Mouse (Mus musculus): ENCODE results near the gene Cd27. TPM values are rescaled to one million over a fixed set of nuclear protein-coding genes. Genes with fewer than 3 reads are reported as not detected.
A peak's percentile ranks its signal among the peaks of the same experiment; 100 is the strongest.

The Cd27 gene
- polyA plus RNA-seq, 1 experiment: 0.04 TPM

GRCm38 (mm10) chr6:125222146-125222545, 14.7 kb downstream of the Cd27 start:
- no peak overlapping the region for H3K4me3 ChIP-seq (replicated peaks)
- no peaks in the 10 kb centered on the region for H3K9me3 ChIP-seq (ENCODE audit: control insufficient read depth, low read length)
- H3K36me3 ChIP-seq (ENCODE audit: control insufficient read depth): peaks cover 33% of the 10 kb centered on the region
- H3K4me1 ChIP-seq (ENCODE audit: control insufficient read depth): peaks cover 2% of the 10 kb centered on the region; the same call in 1 of the 2 replicates
- H3K27me3 ChIP-seq (ENCODE audit: control insufficient read depth): no peaks in the 10 kb centered on the region
- no peak for TF ChIP-seq TAL1 (IDR thresholded peaks at IDR 0.05; ENCODE audit: low read length)
- no peak for TF ChIP-seq GATA1 (IDR thresholded peaks at IDR 0.05; ENCODE audit: low read length)

- TF ChIP-seq GATA1 (IDR thresholded peaks at IDR 0.05; ENCODE audit: low read length) (no peak), TAL1 (IDR thresholded peaks at IDR 0.05; ENCODE audit: low read length) (no peak)
- Histone ChIP-seq H3K4me1 (ENCODE audit: control insufficient read depth) (peaks cover 9% of the 10 kb centered on the region), H3K36me3 (ENCODE audit: control insufficient read depth) (peaks cover 29% of the 10 kb centered on the region), H3K27me3 (ENCODE audit: control insufficient read depth) (no peaks in the 10 kb centered on the region), H3K4me3 (replicated peaks) (no peak overlapping the region), H3K9me3 (ENCODE audit: control insufficient read depth, low read length) (no peaks in the 10 kb centered on the region)
Measured at GRCm38 (mm10) chr6:125221115-125221745, 15.6 kb downstream of the Cd27 start.

GRCm38 (mm10) chr6:125218963-125219362, 17.8 kb downstream of the Cd27 start:
- peaks cover 22% of the 10 kb centered on the region for H3K4me1 ChIP-seq (ENCODE audit: control insufficient read depth)
- H3K27me3 ChIP-seq (ENCODE audit: control insufficient read depth): peaks cover 6% of the 10 kb centered on the region
- TF ChIP-seq TAL1 (IDR thresholded peaks at IDR 0.05; ENCODE audit: low read length): no peak
- TF ChIP-seq GATA1 (IDR thresholded peaks at IDR 0.05; ENCODE audit: low read length): no peak
- H3K4me3 ChIP-seq (replicated peaks): no peak overlapping the region
- no peaks in the 10 kb centered on the region for H3K9me3 ChIP-seq (ENCODE audit: control insufficient read depth, low read length)
- peaks cover 23% of the 10 kb centered on the region for H3K36me3 ChIP-seq (ENCODE audit: control insufficient read depth)

DNA sequence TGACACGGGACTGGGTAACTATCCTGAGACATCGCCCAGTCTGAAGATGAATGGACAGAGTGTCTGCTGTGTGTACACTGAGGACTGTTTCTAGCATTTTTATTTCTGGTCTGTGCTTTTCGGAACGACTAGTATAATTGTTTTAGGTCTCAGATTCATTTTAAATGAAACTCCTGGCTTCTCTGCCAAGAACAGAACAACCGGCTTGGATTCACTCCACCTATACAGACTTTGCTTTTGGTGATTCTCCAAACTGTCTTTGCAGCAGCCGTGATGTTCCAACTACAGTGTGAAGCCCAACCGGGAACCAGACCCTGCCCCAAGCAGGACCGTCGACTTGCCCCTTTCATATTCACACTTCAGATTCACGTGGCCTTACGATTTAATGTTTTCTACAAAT, 18.9 kb downstream of the Cd27 start:
- Histone ChIP-seq H3K4me1 (ENCODE audit: control insufficient read depth) (peaks cover 22% of the 10 kb centered on the region), H3K9me3 (ENCODE audit: control insufficient read depth, low read length) (no peaks in the 10 kb centered on the region), H3K36me3 (ENCODE audit: control insufficient read depth) (peaks cover 21% of the 10 kb centered on the region), H3K27me3 (ENCODE audit: control insufficient read depth) (peaks cover 16% of the 10 kb centered on the region), H3K4me3 (replicated peaks) (no peak overlapping the region)
- no peak for TF ChIP-seq TAL1 (IDR thresholded peaks at IDR 0.05; ENCODE audit: low read length)
- TF ChIP-seq GATA1 (IDR thresholded peaks at IDR 0.05; ENCODE audit: low read length): no peak

DNA sequence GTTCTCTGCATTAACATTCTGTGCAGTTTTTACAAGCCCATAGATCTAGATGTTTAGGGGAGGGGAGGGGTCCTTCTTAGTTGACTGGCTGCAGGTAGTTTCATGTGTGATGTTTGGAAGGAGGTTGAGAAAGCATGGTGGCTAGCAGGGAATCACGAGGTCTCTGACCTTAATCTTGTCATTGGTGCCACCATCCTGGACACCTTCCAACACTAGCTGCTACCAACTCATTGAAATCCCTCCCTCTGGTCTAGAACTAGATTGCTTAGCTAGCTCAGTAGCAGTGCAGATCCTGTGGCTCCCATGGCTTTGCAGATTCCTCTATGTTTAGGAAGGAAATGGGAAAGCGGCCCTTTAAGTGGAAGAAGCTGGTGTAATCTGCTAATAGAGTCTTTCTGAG, 19.9 kb downstream of the Cd27 start:
- TF ChIP-seq GATA1 (IDR thresholded peaks at IDR 0.05; ENCODE audit: low read length) (no peak), TAL1 (IDR thresholded peaks at IDR 0.05; ENCODE audit: low read length) (no peak)
- no peak overlapping the region for H3K4me3 ChIP-seq (replicated peaks)
- peaks cover 25% of the 10 kb centered on the region for H3K27me3 ChIP-seq (ENCODE audit: control insufficient read depth)
- no peaks in the 10 kb centered on the region for H3K9me3 ChIP-seq (ENCODE audit: control insufficient read depth, low read length)
- H3K36me3 ChIP-seq (ENCODE audit: control insufficient read depth): peaks cover 19% of the 10 kb centered on the region
- peaks cover 22% of the 10 kb centered on the region for H3K4me1 ChIP-seq (ENCODE audit: control insufficient read depth)

DNA sequence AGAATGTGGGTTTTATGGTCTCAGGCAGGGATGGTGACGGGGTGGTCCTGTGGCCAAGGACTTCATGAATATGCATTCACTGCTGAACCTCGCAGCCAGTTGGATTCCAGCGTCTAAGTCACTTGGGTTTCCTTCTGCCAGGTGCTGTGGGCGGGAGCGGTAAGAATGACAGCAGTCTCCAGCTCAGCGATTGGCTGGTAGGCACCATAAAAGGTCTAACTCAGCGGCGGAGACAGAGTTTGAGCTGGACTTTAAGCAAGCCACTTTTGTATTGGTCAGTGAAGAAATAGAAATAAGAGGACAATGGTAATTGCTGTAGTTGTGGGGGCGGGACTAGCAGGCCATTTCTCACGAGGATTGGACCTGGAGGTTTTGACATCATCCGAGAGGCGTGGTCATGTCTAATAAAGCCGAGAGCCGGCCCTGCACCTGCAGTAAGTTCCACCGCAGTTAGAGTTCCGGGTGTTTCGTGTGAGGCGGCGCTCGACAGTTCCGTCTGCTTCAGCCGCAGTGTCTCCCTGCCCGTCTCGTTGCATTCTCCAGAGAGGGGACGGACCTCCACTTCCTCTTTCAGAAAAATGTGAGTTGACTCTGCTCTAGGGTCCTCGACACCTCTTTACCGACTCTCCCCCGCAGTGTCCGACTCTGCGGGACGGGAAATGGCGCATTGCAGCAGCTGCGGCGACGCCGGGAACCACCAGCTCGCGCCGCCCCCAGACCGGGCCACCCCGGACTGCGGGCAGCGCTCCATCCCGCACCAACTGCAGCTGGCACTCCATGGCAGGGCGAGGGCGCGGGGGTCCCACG, 21.5 kb downstream of the Cd27 start, which contains the start of gene Vamp1:
Gene Vamp1 (plus strand): TSS at position 404 of the 807 bp plus-strand sequence.
- no peak for TF ChIP-seq TAL1 (IDR thresholded peaks at IDR 0.05; ENCODE audit: low read length)
- TF ChIP-seq GATA1 (IDR thresholded peaks at IDR 0.05; ENCODE audit: low read length): no peak
- peaks cover 11% of the 10 kb centered on the region for H3K36me3 ChIP-seq (ENCODE audit: control insufficient read depth)
- H3K27me3 ChIP-seq (ENCODE audit: control insufficient read depth): peaks cover 36% of the 10 kb centered on the region
- H3K4me3 ChIP-seq (replicated peaks): peak within 1 kb of the TSS; percentile 76
- H3K4me1 ChIP-seq (ENCODE audit: control insufficient read depth): peaks cover 22% of the 10 kb centered on the region
- no peaks in the 10 kb centered on the region for H3K9me3 ChIP-seq (ENCODE audit: control insufficient read depth, low read length)

DNA sequence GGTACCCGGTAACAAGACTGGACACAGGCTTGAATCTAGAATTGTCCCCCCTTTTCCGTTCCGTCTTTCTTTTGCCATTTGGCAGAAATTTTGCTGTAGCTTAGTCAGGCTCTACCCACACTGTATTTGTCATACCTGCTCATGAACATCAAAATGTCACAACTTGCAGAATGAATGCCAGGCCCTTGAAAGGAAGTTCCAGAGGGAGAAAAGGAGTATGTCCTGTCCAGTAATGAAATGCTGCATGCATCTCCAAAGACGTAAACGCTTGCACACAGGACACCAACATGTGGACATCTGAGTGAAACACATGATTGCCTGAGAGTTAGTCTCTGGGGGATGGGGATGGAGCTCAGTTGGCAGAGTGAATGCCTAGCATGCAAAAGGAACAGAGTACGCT, 23.1 kb downstream of the Cd27 start:
- TF ChIP-seq TAL1 (IDR thresholded peaks at IDR 0.05; ENCODE audit: low read length) (no peak), GATA1 (IDR thresholded peaks at IDR 0.05; ENCODE audit: low read length) (no peak)
- Histone ChIP-seq H3K36me3 (ENCODE audit: control insufficient read depth) (no peaks in the 10 kb centered on the region; the same call in 1 of the 2 replicates), H3K27me3 (ENCODE audit: control insufficient read depth) (peaks cover 39% of the 10 kb centered on the region), H3K9me3 (ENCODE audit: control insufficient read depth, low read length) (peaks cover 4% of the 10 kb centered on the region; the same call in 1 of the 2 replicates), H3K4me1 (ENCODE audit: control insufficient read depth) (peaks cover 22% of the 10 kb centered on the region), H3K4me3 (replicated peaks) (no peak overlapping the region)

DNA sequence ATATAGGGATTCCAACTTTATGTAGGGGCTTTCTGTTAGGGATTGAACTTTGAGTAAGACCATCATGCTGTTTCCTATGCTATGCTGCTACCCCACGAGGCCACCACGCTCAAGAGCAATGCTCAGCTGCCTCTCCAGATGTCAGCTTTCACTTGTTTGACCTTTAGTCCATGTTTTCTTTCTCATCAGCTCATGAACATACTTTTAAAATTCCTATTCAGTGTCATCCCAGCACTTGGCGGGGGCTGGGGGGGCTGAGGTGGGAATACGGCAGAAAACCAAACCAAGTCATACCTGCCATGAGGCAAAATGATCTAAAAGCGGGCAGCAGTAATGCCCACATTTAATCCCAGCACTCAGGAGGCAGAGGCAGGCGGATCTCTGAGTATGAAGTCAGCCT, 23.7 kb downstream of the Cd27 start:
- Histone ChIP-seq H3K9me3 (ENCODE audit: control insufficient read depth, low read length) (peaks cover 4% of the 10 kb centered on the region; the same call in 1 of the 2 replicates), H3K4me3 (replicated peaks) (no peak overlapping the region), H3K4me1 (ENCODE audit: control insufficient read depth) (peaks cover 19% of the 10 kb centered on the region), H3K36me3 (ENCODE audit: control insufficient read depth) (no peaks in the 10 kb centered on the region), H3K27me3 (ENCODE audit: control insufficient read depth) (peaks cover 39% of the 10 kb centered on the region)
- TF ChIP-seq TAL1 (IDR thresholded peaks at IDR 0.05; ENCODE audit: low read length): no peak
- no peak for TF ChIP-seq GATA1 (IDR thresholded peaks at IDR 0.05; ENCODE audit: low read length)

GRCm38 (mm10) chr6:125212621-125213020, 24.2 kb downstream of the Cd27 start:
- Histone ChIP-seq H3K4me3 (replicated peaks) (no peak overlapping the region), H3K27me3 (ENCODE audit: control insufficient read depth) (peaks cover 39% of the 10 kb centered on the region), H3K9me3 (ENCODE audit: control insufficient read depth, low read length) (peaks cover 4% of the 10 kb centered on the region; the same call in 1 of the 2 replicates), H3K4me1 (ENCODE audit: control insufficient read depth) (peaks cover 19% of the 10 kb centered on the region), H3K36me3 (ENCODE audit: control insufficient read depth) (no peaks in the 10 kb centered on the region)
- TF ChIP-seq TAL1 (IDR thresholded peaks at IDR 0.05; ENCODE audit: low read length) (no peak), GATA1 (IDR thresholded peaks at IDR 0.05; ENCODE audit: low read length) (no peak)

All from erythroblast, embryonic 14.5 days (primary cell).